Mouse (Mus musculus) ZHBTc4 (cell line): ENCODE measurements around the gene Bsg.

Experiments
- DNase-seq: peaks from one replicate; pipeline ENCODE4 v3.0.0-alpha.2; 2011; ENCODE audit warnings: low read depth, low spot score

Gene Bsg

DNA sequence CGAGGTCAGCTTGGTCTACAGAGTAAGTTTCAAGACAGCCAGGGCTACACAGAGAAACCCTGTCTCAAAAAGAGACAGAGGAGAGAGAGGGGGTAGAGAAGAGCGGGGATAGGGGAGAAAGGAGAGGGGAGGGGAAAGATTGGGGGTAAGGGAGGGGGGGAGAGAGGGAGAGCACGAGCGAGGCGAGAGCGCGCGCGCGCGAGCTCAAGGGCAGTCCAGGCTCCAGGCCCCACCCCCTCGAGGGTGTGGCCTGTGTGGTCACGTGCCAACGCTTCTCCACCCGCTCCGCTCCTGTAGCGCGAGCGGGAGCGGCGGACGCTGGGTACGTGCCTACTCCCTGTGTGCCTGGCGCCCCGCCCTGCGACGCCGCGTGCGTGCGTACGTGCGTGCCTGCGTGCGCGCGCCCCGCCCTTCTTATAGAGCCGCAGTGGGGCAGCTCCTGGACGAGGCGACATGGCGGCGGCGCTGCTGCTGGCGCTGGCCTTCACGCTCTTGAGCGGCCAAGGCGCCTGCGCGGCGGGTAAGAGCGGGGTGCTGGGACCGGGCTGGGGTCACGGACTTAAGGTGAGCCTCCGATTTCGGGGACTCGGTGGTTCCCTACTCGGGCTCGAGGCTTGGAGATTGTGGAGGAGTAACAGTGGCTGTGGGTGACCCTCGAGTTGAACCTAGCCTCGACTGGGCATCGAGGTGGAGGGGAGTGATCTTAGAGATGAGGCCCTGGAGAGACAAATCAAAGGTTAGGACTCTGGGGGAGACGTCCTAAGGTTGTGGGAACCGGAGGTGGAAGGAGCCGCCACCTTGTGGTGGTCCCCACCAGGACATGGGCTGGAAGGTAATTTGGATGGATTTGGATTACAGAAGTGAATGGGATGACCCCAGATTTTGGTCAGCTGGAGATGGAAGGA lies at the start of gene Bsg:
Bsg (plus strand) TSS at position 427 of the 905 bp plus-strand sequence.
- DNase-seq, result peak; percentile 100

DNA sequence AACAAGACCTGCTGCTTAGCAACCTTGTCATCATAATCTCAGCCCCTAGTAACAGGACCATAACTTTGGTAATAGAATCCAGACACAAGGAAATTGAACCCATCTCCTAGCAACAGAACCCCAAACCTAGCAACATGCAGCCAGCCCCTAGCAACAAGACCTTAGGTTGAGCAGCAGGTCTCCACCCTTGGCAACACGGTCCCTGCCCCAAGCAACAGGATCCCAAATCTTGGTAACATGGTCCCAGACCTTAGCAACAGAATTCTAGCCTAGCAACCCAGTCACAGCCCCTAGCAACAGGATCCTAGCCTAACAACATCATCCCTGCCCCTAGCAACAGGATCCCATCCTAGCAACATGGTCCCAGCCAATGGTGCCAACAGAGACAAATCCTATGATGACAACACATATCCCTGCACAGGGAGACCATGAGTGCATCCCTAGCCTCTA lies 49.3 kb upstream of the Bsg start:
- no peak for DNase-seq

DNA sequence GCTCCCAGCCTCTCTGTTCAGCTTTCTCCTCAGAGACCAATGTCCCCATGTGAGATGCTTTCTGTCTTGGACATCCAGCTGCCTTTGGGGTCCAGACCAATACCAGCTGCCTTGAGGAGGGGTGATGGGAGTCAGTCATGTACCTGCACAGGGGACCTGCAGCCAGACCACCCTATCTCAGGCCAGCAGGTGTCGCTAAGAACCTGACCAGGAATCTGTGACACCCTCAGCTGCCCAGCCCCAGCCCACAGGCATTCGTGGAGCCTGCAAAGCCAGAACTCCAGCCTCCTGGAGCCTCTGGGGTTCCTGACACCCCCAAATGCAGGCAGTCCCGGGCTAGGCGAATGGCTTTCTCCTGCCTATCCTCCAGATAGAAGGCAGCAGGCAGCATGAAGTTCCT lies 45.5 kb upstream of the Bsg start:
- peak; percentile 71 for DNase-seq

DNA sequence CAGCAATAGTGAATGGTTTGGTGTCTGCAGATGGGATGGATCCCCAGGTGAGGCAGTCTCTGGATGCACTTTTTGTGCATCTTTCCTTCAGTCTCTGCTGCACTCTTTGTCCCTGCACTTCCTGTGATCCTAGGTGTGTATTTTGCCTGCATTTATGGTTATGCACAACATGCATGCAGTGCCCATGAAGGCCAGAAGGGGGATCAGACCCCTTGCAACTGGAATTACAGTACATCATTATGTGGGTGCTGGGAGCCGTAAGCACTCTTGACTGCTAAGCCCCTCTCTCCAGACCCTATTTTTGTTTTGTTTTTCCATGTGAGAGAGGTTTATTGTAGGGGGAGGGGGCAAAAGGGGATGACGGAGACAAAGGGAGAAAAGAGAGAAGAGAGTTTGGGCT lies 44.0 kb upstream of the Bsg start:
- DNase-seq, result no peak

DNA sequence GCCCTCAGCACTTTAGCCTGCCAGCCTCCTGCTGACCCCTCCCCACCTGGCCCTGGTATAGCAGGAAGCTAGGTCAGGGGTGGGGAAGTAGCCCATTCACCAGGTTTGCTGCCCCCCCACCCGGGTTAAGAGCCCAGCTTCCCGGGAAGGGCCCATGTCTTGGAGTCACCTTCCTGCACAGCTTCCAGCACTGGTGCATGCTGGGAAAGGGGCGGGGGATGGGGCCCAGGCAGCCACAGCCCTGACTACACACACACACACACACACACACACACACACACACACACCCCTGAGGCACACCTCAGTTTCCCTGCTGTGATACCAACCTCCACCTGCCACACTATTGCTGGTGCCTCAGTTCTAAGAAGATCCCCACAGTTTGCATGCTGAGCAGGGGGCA lies 42.4 kb upstream of the Bsg start:
- peak; percentile 75 for DNase-seq

DNA sequence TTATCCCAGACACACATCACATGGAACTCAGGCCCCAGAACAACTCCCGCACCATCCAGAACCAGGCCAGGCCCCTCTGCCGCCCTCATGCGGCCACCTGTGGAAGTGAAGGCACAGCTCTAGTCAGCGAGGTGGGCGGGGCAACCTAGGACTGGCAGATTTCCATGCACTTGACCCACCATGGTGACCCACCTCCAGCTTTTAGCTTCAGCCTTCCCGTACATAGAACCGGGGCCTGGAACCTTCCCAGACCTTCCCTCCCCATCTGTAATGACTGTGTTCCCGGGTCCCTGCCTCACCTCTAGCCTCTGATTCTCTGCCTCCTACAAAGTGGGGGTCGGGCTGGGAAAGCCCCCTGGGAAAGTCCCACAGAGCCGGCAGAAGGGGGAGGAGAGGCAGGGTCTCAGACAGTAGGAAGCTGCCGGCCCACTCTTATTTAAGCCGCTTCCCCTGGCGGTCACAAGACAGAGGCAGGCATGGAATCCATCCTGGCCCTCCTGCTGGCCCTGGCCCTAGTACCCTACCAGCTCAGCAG lies 40.1 kb upstream of the Bsg start, which contains the start of gene Madcam1:
Madcam1 (plus strand) TSS at position 429 of the 535 bp plus-strand sequence.
- DNase-seq, result peak; percentile 94

DNA sequence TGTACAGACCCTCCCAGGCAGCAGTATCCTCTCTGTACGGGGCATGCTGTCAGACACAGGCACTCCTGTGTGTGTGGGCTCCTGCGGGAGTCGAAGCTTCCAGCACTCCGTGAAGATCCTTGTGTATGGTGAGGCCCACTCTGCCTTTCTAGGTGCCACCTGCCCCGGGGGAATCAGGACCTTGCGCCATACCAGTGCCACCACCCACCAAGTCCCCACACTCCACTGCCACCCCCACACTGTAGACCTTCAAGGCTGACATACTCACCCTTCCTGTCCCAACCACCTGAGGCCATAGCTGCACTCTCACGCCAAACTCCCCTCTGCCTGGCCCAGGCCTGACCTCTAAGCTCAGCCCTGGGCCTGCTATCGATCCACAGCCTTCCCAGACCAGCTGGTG lies 39.2 kb upstream of the Bsg start:
- DNase-seq, result no peak

DNA sequence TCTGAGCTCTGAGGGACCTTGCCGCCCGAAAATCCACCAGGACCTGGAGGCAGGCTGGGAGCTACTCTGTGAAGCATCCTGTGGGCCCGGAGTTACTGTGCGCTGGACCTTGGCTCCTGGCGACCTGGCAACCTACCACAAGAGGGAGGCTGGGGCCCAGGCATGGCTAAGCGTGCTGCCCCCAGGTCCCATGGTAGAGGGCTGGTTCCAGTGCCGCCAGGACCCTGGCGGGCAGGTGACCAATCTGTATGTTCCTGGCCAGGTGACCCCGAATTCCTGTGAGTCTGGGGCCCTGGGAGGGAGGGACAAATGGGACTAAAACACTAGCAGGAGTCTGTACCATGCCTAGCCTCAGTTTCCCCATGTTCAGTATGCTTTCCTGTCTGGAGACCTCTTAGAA lies 37.8 kb upstream of the Bsg start:
- no peak for DNase-seq

DNA sequence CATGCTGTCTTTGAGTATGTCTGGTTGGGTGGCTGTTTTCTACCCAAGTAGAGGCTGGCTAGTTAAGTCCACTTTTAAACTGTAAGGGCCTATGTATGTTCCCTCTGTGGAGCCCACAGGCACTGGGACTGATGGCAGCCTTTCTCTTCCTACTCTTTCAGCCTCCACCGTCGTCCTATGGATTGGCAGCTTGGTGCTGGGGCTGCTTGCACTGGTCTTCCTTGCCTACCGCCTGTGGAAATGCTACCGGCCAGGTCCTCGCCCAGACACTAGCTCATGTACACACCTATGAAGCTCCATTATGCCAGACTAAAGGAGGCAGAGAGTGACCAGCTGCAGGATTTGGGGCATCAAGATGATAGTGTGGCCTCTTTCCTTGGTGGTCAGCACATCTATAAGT lies 36.2 kb upstream of the Bsg start:
- DNase-seq, result no peak

DNA sequence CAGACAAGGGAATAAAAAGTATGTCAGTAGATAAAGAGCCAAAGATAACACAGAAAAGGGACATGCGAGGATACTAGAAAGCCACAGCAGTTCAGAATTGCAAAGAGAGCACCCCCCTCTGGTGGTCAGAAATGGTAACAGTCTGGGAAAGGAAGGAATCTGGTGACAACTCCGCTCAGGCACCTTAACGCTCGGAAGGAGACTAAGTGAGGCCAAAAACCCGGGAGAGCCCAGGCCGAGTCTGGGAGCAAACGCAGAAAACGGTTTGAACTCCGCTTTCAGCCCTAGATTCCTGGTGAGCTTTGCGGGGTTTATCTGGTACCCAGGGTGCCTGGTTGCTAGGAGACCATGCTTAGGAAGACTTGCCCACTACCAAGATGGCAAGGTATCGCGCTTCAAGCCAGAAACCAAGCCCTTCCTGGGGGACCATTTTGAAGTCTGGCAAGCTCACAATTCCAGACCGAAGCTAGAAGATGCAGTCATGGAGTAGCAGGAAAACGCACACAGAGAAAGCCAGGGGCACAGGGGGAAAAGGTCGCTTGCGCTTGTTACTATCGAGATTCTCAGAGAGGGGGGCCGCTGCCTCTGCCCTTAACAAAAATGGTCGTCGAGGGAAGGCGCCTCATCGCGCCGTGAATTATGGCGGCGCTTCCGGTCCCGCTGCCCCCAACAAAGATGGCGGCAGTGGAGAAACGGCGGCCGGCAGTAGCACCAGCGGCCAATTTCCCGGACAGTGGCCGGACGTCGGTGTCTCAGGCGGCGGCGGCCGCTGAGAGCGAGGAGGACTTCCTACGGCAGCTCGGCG lies 35.3 kb upstream of the Bsg start, which contains the start of gene Tpgs1:
Tpgs1 (plus strand) TSS at position 599 of the 805 bp plus-strand sequence.
- peak; percentile 94 for DNase-seq

DNA sequence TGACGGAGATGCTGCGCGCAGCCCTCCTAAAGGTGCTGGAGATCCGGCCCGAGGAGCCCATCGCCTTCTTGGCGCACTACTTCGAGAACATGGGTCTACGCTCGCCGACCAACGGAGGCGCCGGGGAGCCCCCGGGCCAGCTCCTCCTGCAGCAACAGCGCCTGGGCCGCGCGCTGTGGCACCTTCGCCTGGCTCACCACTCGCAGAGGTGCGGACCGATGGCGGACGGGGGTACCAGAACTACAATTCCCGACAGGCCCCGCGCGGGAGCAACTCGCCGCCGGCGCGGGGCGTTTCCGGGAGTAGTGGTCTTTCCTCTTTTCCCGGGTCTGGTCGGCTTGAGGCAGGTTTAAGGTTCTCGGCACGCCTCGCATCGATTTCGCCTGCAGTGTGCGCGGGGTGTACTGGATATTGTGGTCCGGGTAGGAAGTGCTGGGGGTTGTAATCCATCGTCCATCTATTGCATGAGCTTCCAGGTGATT lies 34.7 kb upstream of the Bsg start:
- DNase-seq, result peak; percentile 95

DNA sequence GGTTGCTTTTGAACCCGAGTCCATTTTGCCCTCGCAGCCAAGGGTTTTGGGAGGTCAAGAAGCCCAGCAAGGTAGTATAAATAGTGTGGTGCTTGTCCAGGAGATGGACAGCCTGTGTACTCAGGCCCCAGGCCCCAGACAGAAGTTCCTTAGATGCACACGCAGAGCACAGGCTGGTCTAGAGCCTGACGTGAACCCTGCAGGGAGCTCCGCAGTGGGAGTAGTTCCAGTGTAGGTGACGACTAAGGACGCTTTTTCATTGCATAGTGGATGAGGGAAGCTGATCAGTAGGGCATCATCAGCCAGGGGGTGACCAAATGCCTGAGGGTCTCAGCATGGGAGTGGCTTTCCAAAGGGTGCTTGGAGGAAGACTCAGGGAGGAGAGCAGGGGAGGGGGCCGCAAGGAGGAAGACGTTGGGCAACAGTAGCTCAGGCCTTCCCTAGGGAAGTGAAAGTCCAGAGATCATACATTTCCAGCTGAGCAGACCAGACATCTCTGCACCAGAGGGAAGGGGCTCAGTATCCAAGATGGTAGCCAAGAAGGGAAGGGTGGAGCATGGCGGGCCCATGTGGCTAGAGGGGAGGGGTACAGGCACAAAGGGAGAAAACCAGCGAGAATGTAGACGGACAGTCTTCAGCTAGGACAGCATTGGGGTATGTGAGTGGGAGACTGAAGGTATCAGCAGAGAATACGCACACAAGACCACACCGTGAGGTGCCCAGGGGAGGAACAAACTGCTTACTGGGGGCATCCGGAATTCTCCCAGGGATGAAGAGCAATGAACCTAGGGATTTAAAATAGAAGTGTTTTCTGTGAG lies 34.0 kb upstream of the Bsg start:
- peak; percentile 52 for DNase-seq

DNA sequence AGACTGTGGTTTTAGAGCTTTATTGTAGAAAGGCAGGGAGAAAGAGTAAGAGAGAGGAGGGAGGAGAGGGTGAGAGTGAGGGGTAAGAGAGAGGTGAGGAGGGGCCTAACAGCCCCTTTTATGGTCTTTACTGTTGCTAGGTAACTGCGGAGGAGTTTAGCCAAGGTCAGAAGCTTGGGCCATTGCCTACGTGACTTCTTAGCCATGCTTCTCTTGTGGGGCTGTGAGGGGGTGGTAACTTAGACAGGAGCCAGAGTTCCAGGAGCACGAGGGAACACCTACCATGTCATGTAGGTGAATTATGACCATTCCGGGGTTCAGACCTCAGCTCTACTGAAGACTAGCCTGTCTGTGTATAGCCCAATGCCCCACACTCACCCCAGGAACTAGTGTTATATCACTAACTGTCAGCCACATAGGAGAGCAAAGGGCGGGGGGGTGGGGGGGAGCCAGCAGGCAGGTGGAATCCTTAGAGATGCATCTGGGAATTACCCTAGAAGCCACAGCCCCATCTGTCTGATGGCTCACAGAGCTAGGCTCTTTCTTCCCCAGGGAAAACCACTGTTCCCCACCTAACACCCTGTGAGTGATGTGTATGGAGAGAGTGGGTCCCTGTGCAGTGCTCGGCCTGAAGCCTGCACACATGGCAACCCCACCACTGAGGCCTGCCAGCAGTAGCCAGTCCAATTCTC lies 32.7 kb upstream of the Bsg start:
- DNase-seq, result peak; percentile 63

DNA sequence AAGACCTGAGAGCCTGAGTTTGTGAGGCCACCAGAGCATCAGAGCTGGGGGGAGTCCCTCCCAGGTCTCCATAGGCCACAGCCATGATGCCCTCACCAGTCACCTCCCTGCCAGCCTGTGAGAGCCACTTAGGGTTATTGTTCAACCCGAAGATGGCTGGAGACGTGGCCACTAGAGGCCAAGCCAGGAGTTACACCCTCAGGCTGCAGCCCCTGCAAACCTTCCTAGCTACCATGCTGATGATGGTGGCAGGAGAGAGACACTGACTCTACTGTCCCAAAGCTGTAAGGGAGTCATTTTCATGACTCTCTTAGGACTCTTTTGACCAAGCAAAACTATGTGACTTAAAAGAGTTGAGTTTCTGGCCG lies 32.2 kb upstream of the Bsg start:
- peak; percentile 73 for DNase-seq

DNA sequence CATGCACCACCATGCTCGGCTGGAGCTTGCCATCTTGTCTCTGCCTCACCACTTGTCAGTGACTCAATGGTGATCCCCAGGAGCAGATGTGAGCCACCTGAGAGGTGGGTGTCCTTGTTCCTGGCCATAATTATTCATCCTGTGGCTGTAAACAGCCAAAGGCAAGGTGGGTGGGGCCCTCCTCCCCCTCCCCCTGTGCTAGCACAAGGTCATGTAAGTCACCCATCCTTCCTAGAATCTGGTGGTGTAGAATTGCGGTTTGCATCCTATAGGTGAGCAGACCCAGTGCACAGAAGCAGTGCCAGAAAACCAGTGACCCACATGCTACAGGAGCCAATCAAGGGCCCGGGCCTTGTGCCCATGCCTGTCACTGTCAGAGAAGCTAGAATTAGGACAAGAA lies 31.2 kb upstream of the Bsg start:
- peak; percentile 69 for DNase-seq

DNA sequence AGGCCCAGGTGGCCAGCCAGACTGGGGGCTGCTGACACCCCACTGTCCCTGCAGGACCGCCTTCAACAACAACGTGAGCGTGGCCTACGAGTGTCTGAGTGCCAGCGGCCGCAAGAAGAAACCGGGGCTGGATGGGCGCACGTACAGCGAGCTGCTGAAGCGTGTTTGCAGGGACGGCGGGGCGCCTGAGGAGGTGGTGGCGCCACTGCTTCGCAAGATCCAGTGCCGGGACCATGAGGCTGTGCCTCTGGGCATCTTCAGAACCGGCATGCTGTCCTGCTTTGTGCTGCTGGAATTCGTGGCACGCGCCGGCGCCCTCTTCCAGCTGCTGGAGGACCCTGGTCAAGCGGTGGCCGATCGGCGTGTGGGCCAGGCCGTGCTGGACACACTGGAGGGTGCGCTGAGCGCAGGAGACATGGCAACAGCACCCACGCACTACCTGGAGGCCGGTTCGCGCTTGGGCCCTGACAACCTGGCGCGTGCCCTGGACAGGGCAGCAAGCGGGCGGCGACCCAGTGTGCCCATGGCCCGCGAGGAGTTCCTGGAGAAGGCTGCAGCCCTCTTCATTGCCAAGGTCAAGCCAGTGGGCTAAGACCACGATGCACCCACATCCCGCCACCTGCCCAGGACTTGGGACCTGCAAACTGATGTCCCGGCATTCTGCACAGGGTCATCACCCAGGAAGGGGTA lies 28.8 kb upstream of the Bsg start:
- peak; percentile 78 for DNase-seq

DNA sequence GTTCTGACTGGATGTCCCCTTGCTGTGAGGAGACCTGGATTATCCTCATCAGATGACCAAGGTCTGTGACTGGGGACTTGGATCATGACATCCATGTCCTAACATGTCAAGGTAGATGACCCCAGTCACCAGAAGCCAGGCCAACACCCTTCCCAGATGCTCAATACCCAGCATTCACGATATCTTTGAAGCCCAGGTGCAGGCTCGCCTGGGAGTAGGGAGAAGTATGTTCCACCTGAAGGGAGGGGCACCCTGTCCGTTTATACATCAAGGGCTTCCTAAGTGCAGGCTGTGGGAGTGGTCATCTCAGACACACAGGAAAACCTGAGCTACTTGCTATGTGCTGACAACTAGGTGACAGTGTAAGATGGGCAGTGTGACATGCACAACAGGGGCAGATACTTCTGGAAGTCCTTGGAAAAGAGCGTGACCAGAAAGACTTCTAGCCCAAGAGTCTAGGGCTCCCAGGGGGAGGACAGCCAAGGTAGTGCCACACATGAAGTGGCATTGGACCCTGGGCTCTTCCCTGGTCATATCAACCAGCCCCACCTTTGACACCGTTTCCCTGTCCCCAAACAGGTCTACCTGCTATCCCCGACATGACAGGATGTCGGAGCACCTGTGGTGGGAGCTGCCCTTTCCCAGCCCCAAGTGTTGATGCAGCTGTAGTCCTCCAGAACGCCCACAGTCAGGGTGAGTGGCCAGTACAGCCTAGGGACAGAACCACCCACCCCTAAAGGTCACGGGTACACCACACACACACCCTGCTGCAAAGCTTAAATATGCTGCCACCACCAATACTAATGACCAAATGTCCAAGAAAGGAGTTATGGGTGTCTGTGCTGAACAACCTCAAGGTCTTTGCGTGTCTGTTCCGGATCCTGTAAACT lies 23.4 kb upstream of the Bsg start:
- no peak for DNase-seq

DNA sequence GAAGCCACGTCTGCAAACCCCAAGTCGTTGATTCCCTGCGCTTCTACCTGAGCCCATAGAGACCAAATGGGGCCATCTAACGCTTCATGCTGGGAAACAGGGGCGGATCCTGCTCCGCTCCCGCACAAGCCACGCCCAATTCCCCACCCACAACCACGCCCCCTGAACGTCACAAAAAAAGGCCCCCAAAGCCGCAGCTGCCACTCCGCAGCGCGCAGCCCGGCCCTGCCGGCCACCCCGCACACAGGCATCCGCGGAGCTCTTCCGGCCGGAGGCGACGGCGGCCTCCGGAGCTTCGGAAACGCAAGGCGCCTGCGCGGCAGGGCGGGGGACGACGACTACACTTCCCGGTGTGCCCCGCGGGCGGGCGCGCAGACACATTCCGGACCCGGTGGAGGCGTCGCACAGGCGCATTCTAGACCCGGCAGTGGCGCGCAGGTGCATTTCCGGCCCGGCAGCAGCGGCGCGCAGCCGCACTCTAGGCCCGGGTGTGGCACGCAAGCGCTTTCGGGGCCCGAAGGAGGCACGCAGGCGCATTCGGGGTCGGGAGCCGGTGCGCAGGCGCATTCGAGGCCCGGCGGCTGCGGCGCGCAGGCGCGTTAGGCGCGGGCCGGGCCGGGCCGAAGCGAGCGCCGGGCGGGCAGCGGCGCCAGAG lies 22.6 kb upstream of the Bsg start, which contains the start of gene Cdc34:
Cdc34 (plus strand) TSS at position 605 of the 655 bp plus-strand sequence.
- DNase-seq, result peak; percentile 100
